Mouse (Mus musculus) testis, postnatal 10 days (tissue): ENCODE data around the gene Ugt1a9.

ENCODE experiments used
- DNase-seq: peaks from one replicate; pipeline ENCODE4 v3.0.0; 2021; ENCODE audit warnings: low spot score

The Ugt1a9 gene

GRCm38 (mm10) chr1:88235894-88236415 is 165.4 kb downstream of the Ugt1a9 start:
- DNase-seq, result no peak

GRCm38 (mm10) chr1:88237311-88237710 is 166.7 kb downstream of the Ugt1a9 start:
- DNase-seq, result no peak

GRCm38 (mm10) chr1:88238771-88239170 is 168.2 kb downstream of the Ugt1a9 start:
- peak; percentile 70 for DNase-seq

- DNase-seq, result peak; percentile 65
These were observed 169.5 kb downstream of the Ugt1a9 start for GRCm38 (mm10) chr1:88240072-88240471.

GRCm38 (mm10) chr1:88240579-88240978 is 170.0 kb downstream of the Ugt1a9 start:
- DNase-seq, result peak; percentile 64

GRCm38 (mm10) chr1:88243861-88244260 is 173.3 kb downstream of the Ugt1a9 start:
- no peak for DNase-seq

GRCm38 (mm10) chr1:88245881-88246280 is 175.3 kb downstream of the Ugt1a9 start:
- DNase-seq, result peak; percentile 71

- no peak for DNase-seq
These were observed 175.8 kb downstream of the Ugt1a9 start for GRCm38 (mm10) chr1:88246386-88246785.

- DNase-seq, result peak; percentile 65
These were observed 177.1 kb downstream of the Ugt1a9 start for GRCm38 (mm10) chr1:88247660-88248059.

GRCm38 (mm10) chr1:88248658-88249057 is 178.1 kb downstream of the Ugt1a9 start:
- DNase-seq, result peak; percentile 82

- no peak for DNase-seq
These were observed 179.0 kb downstream of the Ugt1a9 start for GRCm38 (mm10) chr1:88249596-88249995.

- DNase-seq, result no peak
These were observed 179.4 kb downstream of the Ugt1a9 start for GRCm38 (mm10) chr1:88250023-88250422.

- no peak for DNase-seq
These were observed 182.5 kb downstream of the Ugt1a9 start for GRCm38 (mm10) chr1:88253106-88253505.

GRCm38 (mm10) chr1:88253540-88253939 is 182.9 kb downstream of the Ugt1a9 start:
- no peak for DNase-seq

GRCm38 (mm10) chr1:88254793-88255465 is 184.3 kb downstream of the Ugt1a9 start:
- DNase-seq, result peak; percentile 77

GRCm38 (mm10) chr1:88255466-88255857 is 184.9 kb downstream of the Ugt1a9 start:
- DNase-seq, result no peak

GRCm38 (mm10) chr1:88255989-88256754 is 185.6 kb downstream of the Ugt1a9 start:
- DNase-seq, result peak; percentile 80

- DNase-seq, result no peak
These were observed 186.5 kb downstream of the Ugt1a9 start for GRCm38 (mm10) chr1:88256886-88257663.

GRCm38 (mm10) chr1:88257681-88258080 is 187.1 kb downstream of the Ugt1a9 start:
- no peak for DNase-seq

GRCm38 (mm10) chr1:88258361-88258760 is 187.8 kb downstream of the Ugt1a9 start:
- DNase-seq, result no peak

GRCm38 (mm10) chr1:88258881-88259642 is 188.5 kb downstream of the Ugt1a9 start:
- peak; percentile 76 for DNase-seq

- DNase-seq, result peak; percentile 74
These were observed 189.0 kb downstream of the Ugt1a9 start for GRCm38 (mm10) chr1:88259643-88260024.
